Mouse (Mus musculus) liver, adult (tissue): ENCODE results near the gene Lrit2.

Source experiments
- GATA4 ChIP-seq: IDR thresholded peaks from 2 replicates; pipeline ENCODE4 v1.6.1; 2014; ENCODE audit warnings: mild to moderate bottlenecking, low read length; ENCODE audit not compliant: insufficient replicate concordance

The Lrit2 gene

GRCm38 (mm10) chr14:37101531-37101930, 33.8 kb downstream of the Lrit2 start:
- no peak for TF ChIP-seq GATA4

- no peak for TF ChIP-seq GATA4
These were observed 34.8 kb downstream of the Lrit2 start for GRCm38 (mm10) chr14:37102484-37102883.

- TF ChIP-seq GATA4: no peak
These were observed 37.0 kb downstream of the Lrit2 start for GRCm38 (mm10) chr14:37104747-37105146.

- TF ChIP-seq GATA4: no peak
These were observed 38.1 kb downstream of the Lrit2 start for GRCm38 (mm10) chr14:37105846-37106245.

GRCm38 (mm10) chr14:37109460-37109859, 41.7 kb downstream of the Lrit2 start:
- no peak for TF ChIP-seq GATA4

GRCm38 (mm10) chr14:37109975-37110374, 42.2 kb downstream of the Lrit2 start:
- TF ChIP-seq GATA4: no peak

GRCm38 (mm10) chr14:37110456-37110855, 42.7 kb downstream of the Lrit2 start:
- TF ChIP-seq GATA4: no peak

- TF ChIP-seq GATA4: no peak
These were observed 43.6 kb downstream of the Lrit2 start for GRCm38 (mm10) chr14:37111371-37111770.

GRCm38 (mm10) chr14:37112931-37113330, 45.2 kb downstream of the Lrit2 start:
- no peak for TF ChIP-seq GATA4

- no peak for TF ChIP-seq GATA4
These were observed 46.2 kb downstream of the Lrit2 start, which contains the start of gene 2610528A11Rik for GRCm38 (mm10) chr14:37113922-37114321. TSS of gene 2610528A11Rik (minus strand) at chr14:37114022.

- TF ChIP-seq GATA4: no peak
These were observed 51.5 kb downstream of the Lrit2 start for GRCm38 (mm10) chr14:37119233-37119632.
